Mouse (Mus musculus): Measurements from ENCODE around the gene Ibsp. TPM values are rescaled to one million over a fixed set of nuclear protein-coding genes. Genes with fewer than 3 reads are reported as not detected.

The Ibsp gene
- polyA plus RNA-seq, 1 experiment, result 0.05 TPM

DNA sequence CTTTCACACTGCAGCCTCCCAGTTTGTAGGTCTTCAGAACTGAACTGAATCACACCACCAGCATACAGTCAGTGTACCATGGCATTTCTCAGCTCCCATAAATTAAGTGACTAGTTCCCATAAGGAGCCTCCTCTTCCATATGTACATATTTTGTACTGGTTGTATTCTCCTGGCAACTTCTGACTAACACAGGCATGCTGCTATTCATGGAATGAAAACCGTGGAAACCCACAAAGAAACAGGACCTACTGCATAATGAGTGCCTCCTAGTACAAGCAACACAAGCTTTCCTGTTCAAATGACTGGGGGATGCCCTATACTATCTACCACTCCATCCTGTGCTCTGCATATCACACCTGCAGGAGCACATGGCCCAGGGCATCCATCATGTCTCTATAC lies 52.1 kb downstream of the Ibsp start:
- DNase-seq, result no peak
- Histone ChIP-seq H3K36me3 (ENCODE audit: control insufficient read depth, insufficient read depth, low read length) (no peaks in the 10 kb centered on the region), H3K4me1 (replicated peaks; ENCODE audit: control insufficient read depth, insufficient read depth, low read length) (no peaks in the 10 kb centered on the region), H3K27me3 (ENCODE audit: control insufficient read depth, insufficient read depth, low read length) (no peaks in the 10 kb centered on the region), H3K27ac (ENCODE audit: control insufficient read depth, insufficient read depth, low read length) (no peak overlapping the region), H3K4me3 (ENCODE audit: control insufficient read depth, insufficient read depth, low read length) (no peak overlapping the region)
- no peak for TF ChIP-seq CTCF (IDR thresholded peaks at IDR 0.05; ENCODE audit: borderline replicate concordance, control insufficient read depth, extremely low read depth, insufficient read depth, low read length, poor library complexity)
- TF ChIP-seq POLR2A (IDR thresholded peaks at IDR 0.05; ENCODE audit: control insufficient read depth, extremely low read depth, insufficient read depth, low read length, poor library complexity), result no peak
- 82% methylated on average over 1 of the region's 1 CpGs for WGBS

DNA sequence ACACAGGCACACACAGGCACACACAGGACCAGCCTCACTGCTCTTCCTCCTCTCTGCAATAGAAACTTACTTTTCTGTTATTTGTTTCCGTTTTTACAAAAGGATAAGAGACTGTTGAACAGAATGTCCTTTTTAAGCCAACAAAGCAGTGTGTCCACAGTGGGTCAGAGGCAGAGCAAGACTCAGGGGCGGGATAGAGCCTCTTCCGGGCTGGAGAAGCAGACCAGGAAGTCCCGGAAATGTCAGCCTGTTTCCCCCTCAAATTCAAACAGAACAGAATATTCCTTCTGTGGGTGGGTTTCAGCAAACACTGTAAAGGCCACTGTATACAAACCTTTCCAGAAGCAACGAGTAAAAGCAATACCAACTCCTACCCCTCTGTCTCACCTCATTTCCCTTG lies 52.9 kb downstream of the Ibsp start:
- no peak overlapping the region for H3K4me3 ChIP-seq (ENCODE audit: control insufficient read depth, insufficient read depth, low read length)
- 20% methylated on average over 5 of the region's 5 CpGs for WGBS
- H3K4me1 ChIP-seq (replicated peaks; ENCODE audit: control insufficient read depth, insufficient read depth, low read length), result no peaks in the 10 kb centered on the region
- TF ChIP-seq CTCF (IDR thresholded peaks at IDR 0.05; ENCODE audit: borderline replicate concordance, control insufficient read depth, extremely low read depth, insufficient read depth, low read length, poor library complexity) (no peak), POLR2A (IDR thresholded peaks at IDR 0.05; ENCODE audit: control insufficient read depth, extremely low read depth, insufficient read depth, low read length, poor library complexity) (no peak)
- H3K36me3 ChIP-seq (ENCODE audit: control insufficient read depth, insufficient read depth, low read length), result no peaks in the 10 kb centered on the region
- no peaks in the 10 kb centered on the region for H3K27me3 ChIP-seq (ENCODE audit: control insufficient read depth, insufficient read depth, low read length)
- no peak overlapping the region for H3K27ac ChIP-seq (ENCODE audit: control insufficient read depth, insufficient read depth, low read length)
- no peak for DNase-seq

DNA sequence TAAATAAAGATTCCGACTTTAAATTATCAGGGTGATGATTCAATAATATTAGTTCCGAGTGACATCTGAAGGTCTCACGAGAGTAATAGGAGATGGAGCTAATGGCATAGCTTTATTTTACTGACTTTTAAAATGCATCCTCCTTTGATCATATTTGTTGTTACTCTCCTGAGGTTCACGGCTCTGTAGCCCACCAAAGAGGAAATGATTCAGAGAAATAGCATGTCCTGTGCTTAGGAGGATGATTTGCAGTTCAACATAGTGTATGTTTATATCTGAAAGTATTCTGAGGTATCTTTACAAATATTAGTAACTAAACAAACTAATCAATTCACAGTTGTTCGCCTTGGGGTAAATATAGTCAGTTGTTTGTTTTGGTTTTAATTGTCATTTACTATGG lies 58.6 kb downstream of the Ibsp start:
- 59% methylated on average over 5 of the region's 5 CpGs for WGBS
- no peak for TF ChIP-seq POLR2A (IDR thresholded peaks at IDR 0.05; ENCODE audit: control insufficient read depth, extremely low read depth, insufficient read depth, low read length, poor library complexity)
- TF ChIP-seq CTCF (IDR thresholded peaks at IDR 0.05; ENCODE audit: borderline replicate concordance, control insufficient read depth, extremely low read depth, insufficient read depth, low read length, poor library complexity), result no peak
- Histone ChIP-seq H3K27ac (ENCODE audit: control insufficient read depth, insufficient read depth, low read length) (no peak overlapping the region), H3K36me3 (ENCODE audit: control insufficient read depth, insufficient read depth, low read length) (no peaks in the 10 kb centered on the region), H3K4me3 (ENCODE audit: control insufficient read depth, insufficient read depth, low read length) (no peak overlapping the region), H3K4me1 (replicated peaks; ENCODE audit: control insufficient read depth, insufficient read depth, low read length) (no peaks in the 10 kb centered on the region), H3K27me3 (ENCODE audit: control insufficient read depth, insufficient read depth, low read length) (no peaks in the 10 kb centered on the region)
- DNase-seq, result no peak

DNA sequence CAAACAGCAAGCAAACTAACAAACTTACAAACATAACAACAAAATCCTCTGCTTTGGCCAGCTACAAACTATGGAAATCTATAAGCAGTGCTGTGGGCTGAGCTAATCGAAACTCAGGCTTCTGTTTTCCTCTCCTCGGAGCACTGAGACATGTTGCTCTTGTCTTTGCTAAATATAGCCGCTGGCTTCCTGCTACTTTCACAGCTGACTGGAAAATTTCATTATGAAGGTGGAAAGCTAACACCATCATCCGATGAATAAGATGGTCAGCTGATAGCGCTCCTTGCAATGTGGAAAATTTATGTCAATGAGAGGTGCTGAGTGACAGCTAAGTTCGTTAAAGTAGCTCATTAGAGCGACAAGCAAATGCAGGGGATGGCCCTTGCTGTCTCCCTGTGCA lies 59.6 kb downstream of the Ibsp start:
- Histone ChIP-seq H3K4me3 (ENCODE audit: control insufficient read depth, insufficient read depth, low read length) (no peak overlapping the region), H3K27ac (ENCODE audit: control insufficient read depth, insufficient read depth, low read length) (no peak overlapping the region), H3K27me3 (ENCODE audit: control insufficient read depth, insufficient read depth, low read length) (no peaks in the 10 kb centered on the region), H3K4me1 (replicated peaks; ENCODE audit: control insufficient read depth, insufficient read depth, low read length) (no peaks in the 10 kb centered on the region), H3K36me3 (ENCODE audit: control insufficient read depth, insufficient read depth, low read length) (no peaks in the 10 kb centered on the region)
- no peak for DNase-seq
- WGBS, result 42% methylated on average over 7 of the region's 7 CpGs
- TF ChIP-seq CTCF (IDR thresholded peaks at IDR 0.05; ENCODE audit: borderline replicate concordance, control insufficient read depth, extremely low read depth, insufficient read depth, low read length, poor library complexity) (no peak), POLR2A (IDR thresholded peaks at IDR 0.05; ENCODE audit: control insufficient read depth, extremely low read depth, insufficient read depth, low read length, poor library complexity) (no peak)

DNA sequence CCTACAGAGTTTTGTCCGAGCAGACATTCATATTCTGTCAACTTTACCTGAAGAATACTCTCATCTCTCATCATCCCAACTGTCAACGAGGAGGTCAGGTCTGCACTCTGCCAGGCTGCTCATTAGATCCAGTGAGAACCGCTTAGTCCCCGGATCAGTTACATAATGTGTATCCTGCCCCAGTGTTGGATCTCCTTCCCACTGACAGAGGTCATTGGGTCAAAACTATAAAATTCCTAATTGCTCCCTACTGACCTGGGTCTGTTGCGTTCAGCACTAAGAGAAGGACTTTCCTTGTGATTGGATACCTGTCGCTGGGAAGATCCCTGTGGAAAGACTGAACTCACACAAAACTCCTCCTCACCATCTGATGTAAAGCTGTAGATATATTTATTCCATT lies 60.3 kb downstream of the Ibsp start:
- Histone ChIP-seq H3K4me3 (ENCODE audit: control insufficient read depth, insufficient read depth, low read length) (no peak overlapping the region), H3K27me3 (ENCODE audit: control insufficient read depth, insufficient read depth, low read length) (no peaks in the 10 kb centered on the region), H3K36me3 (ENCODE audit: control insufficient read depth, insufficient read depth, low read length) (no peaks in the 10 kb centered on the region), H3K4me1 (replicated peaks; ENCODE audit: control insufficient read depth, insufficient read depth, low read length) (no peaks in the 10 kb centered on the region), H3K27ac (ENCODE audit: control insufficient read depth, insufficient read depth, low read length) (no peak overlapping the region)
- WGBS, result 92% methylated on average over 6 of the region's 6 CpGs
- no peak for DNase-seq
- TF ChIP-seq POLR2A (IDR thresholded peaks at IDR 0.05; ENCODE audit: control insufficient read depth, extremely low read depth, insufficient read depth, low read length, poor library complexity) (no peak), CTCF (IDR thresholded peaks at IDR 0.05; ENCODE audit: borderline replicate concordance, control insufficient read depth, extremely low read depth, insufficient read depth, low read length, poor library complexity) (no peak)

Other genes with a start within 250 kb of the Ibsp start
- gene Gm17660, start 221.6 kb upstream of the Ibsp start, polyA plus RNA-seq (2012; rRNA removed), result not detected in 2 replicates
- gene Sparcl1, start 185.4 kb upstream of the Ibsp start, polyA plus RNA-seq (2012; rRNA removed), result 15.2 and 26.8 TPM in 2 replicates
- gene Dspp, start 128.5 kb upstream of the Ibsp start, polyA plus RNA-seq (2012; rRNA removed), result not detected in 2 replicates
- gene Dmp1, start 96.6 kb upstream of the Ibsp start, polyA plus RNA-seq (2012; rRNA removed), result not detected in 2 replicates
- gene Mepe, start 26.2 kb downstream of the Ibsp start, polyA plus RNA-seq (2012; rRNA removed), result not detected in 2 replicates
- 3.2 and 5.1 TPM in 2 replicates for gene Spp1, start 135.9 kb downstream of the Ibsp start, polyA plus RNA-seq (2012; rRNA removed)
- gene Pkd2, start 160.3 kb downstream of the Ibsp start, polyA plus RNA-seq (2012; rRNA removed), result 4.2 and 4.3 TPM in 2 replicates
- gene BC005561, start 209.2 kb downstream of the Ibsp start, polyA plus RNA-seq (2012; rRNA removed), result 1.6 and 2.2 TPM in 2 replicates

Data from thymus, adult 2 months (tissue).